Mouse (Mus musculus): ENCODE measurements at regions not wholly inside any gene's neighbourhood (a gene's known extent, or its start where the extent isn't known, plus 50 kb on each side); places are given as distances from the start of the nearest gene placed in this dataset.

DNA sequence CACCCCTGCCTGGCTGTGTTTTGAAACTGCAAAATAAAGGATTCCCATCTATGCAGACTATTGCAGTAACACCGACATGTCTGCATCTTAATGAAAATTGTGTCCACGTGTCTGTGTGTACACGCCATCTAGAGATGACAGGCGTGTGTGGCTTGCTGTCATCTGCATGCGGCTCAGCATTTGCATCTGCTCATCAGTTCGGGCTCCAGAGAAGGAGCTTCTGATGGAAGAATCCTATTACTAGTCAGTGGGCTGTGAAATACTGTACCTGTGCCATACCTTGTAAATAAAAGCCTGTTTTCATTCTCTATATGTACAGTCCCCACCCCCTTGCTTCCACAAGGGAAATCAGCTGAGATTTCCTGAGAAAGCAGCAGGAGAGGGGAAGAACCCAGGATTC, 92.7 kb upstream of the Kirrel3 start:
- Histone ChIP-seq H3K9me3 (replicated peaks; ENCODE audit: control insufficient read depth, low read length, poor library complexity, severe bottlenecking) (no peaks in the 10 kb centered on the region), H3K4me1 (ENCODE audit: control insufficient read depth, insufficient read depth, low read length) (peaks cover 5% of the 10 kb centered on the region), H3K27me3 (ENCODE audit: control insufficient read depth, insufficient read depth, low read depth, low read length) (no peaks in the 10 kb centered on the region), H3K9ac (ENCODE audit: low read depth, low read length) (no peak overlapping the region), H3K27ac (ENCODE audit: low read length) (no peak overlapping the region; the same call in 1 of the 2 replicates), H3K36me3 (ENCODE audit: control insufficient read depth, insufficient read depth, low read length) (no peaks in the 10 kb centered on the region), H3K4me3 (ENCODE audit: low read depth, low read length) (no peak overlapping the region), H3K4me2 (ENCODE audit: low read length) (no peak overlapping the region)
- 56% methylated on average over 6 of the region's 6 CpGs for WGBS
- peak; percentile 19; the same call in 1 of the 2 replicates for ATAC-seq

DNA sequence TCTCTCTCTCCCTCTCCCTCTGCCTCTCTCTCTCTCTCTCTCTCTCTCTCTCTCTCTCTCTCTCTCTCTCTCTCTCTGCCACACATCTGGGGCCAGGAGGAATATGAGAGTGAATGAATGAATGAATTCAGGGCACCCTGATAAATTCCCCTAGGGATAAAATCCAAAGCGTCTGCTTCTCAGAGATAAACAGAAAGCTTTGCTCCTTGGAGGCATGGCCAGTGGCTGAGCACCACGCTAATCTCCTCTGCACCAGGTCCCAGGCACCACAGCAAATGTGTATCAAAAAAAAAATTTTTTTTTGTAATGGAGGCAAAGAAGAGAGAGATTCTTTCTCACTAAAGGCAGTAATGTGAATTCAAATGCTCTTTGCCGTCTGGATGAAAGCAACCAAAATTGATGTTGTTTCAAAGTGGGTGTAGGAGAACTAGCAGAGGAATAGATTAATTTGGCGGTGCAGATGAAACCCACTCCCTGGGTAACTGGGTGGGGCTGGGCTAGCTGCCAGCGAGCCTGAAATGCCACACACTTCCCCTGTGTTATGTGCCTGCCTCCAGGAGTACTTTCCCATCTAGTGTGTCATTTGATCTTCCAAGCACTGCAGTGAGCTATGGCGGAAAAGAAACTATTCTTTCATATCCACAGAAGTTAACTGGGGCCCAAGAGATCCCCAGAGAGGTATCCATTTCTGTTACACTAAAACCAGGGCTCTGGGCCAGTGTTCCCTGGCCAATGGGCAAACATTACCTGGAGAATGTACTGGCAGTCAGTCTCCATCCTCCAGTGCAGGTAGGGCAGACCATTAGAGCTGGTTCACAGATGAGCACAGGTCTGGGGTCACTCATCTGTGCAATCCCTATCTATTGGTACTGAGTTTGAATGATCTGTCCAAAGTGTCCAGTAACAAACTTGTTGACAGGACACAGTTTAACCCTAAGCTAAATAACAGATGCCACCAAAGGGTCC, 89.6 kb upstream of the Kirrel3 start:
- Histone ChIP-seq H3K4me3 (ENCODE audit: low read depth, low read length) (no peak overlapping the region), H3K9me3 (replicated peaks; ENCODE audit: control insufficient read depth, low read length, poor library complexity, severe bottlenecking) (no peaks in the 10 kb centered on the region), H3K9ac (ENCODE audit: low read depth, low read length) (no peak overlapping the region), H3K4me2 (ENCODE audit: low read length) (no peak overlapping the region), H3K4me1 (ENCODE audit: control insufficient read depth, insufficient read depth, low read length) (peaks cover 5% of the 10 kb centered on the region), H3K36me3 (ENCODE audit: control insufficient read depth, insufficient read depth, low read length) (no peaks in the 10 kb centered on the region), H3K27me3 (ENCODE audit: control insufficient read depth, insufficient read depth, low read depth, low read length) (no peaks in the 10 kb centered on the region), H3K27ac (ENCODE audit: low read length) (peak overlapping the region; percentile 61)
- peak; percentile 76 for ATAC-seq
- 28% methylated on average over 6 of the region's 6 CpGs for WGBS

DNA sequence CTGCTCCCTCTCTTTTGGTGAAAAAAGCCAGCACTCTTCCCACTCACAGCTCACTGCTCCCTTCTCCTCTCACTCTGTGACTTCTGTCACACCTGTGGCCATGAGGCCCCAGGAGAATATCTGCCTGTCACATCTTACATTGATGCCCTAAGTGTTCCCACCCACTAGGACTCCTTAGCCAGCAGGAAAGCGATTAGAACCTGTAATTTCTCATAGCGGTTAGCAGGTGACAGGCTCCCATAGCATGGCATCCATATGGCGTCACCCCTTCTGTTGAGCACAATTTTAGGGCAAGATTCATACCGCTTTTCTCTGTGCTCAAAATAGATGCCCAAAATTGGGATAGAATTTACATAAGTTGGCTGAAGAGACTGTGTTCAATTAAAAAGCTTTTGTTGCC, 74.0 kb upstream of the Kirrel3 start:
- Histone ChIP-seq H3K4me2 (ENCODE audit: low read length) (no peak overlapping the region), H3K27me3 (ENCODE audit: control insufficient read depth, insufficient read depth, low read depth, low read length) (no peaks in the 10 kb centered on the region), H3K9ac (ENCODE audit: low read depth, low read length) (no peak overlapping the region), H3K4me1 (ENCODE audit: control insufficient read depth, insufficient read depth, low read length) (no peaks in the 10 kb centered on the region), H3K36me3 (ENCODE audit: control insufficient read depth, insufficient read depth, low read length) (no peaks in the 10 kb centered on the region), H3K4me3 (ENCODE audit: low read depth, low read length) (no peak overlapping the region), H3K27ac (ENCODE audit: low read length) (no peak overlapping the region), H3K9me3 (replicated peaks; ENCODE audit: control insufficient read depth, low read length, poor library complexity, severe bottlenecking) (no peaks in the 10 kb centered on the region)
- ATAC-seq, result no peak
- 89% methylated on average over 4 of the region's 4 CpGs for WGBS

DNA sequence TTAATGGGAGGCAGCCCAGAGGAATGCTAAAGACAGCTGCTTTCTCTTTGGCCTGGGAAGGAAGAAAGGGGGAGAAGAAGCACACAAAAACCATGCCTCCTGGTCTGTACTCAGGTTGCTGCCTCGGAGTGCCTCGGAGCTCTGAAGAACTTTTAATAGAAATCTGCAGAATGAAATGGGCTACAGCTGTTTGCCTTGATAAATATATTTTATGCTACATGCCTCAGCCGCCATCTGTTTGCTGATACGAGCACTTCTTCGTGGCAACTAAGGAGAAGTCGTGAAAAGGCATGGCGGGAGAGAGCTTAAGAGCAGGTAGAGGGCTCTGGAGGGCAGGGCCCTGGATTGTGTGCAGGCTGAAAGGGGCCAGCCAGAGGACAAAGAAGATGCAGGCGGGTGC, 69.5 kb upstream of the Kirrel3 start:
- Histone ChIP-seq H3K9me3 (replicated peaks; ENCODE audit: control insufficient read depth, low read length, poor library complexity, severe bottlenecking) (no peaks in the 10 kb centered on the region), H3K4me3 (ENCODE audit: low read depth, low read length) (no peak overlapping the region), H3K9ac (ENCODE audit: low read depth, low read length) (no peak overlapping the region), H3K27me3 (ENCODE audit: control insufficient read depth, insufficient read depth, low read depth, low read length) (no peaks in the 10 kb centered on the region), H3K27ac (ENCODE audit: low read length) (no peak overlapping the region), H3K36me3 (ENCODE audit: control insufficient read depth, insufficient read depth, low read length) (no peaks in the 10 kb centered on the region), H3K4me1 (ENCODE audit: control insufficient read depth, insufficient read depth, low read length) (peaks cover 2% of the 10 kb centered on the region; the same call in 1 of the 2 replicates), H3K4me2 (ENCODE audit: low read length) (no peak overlapping the region)
- no peak for ATAC-seq
- WGBS, result 81% methylated on average over 8 of the region's 8 CpGs

DNA sequence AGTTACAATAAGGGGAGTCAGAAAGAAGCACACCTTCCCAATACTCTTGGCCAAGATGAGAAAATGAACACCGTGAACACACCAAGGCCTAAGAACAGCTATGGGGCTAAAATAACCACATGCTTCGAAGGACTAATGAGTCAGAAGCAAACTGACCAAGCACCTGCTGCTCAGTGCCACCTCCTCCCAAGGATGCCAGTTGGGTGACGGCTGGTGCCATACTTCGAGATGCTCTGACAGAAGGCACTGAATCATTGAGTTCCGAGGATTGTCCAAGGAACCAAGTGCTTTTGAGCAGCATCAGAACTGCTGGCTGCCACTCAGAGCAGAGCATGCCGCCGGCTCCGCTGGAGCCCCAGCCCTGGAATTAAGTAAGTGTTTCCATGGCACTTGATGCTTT, 67.6 kb upstream of the Kirrel3 start:
- 87% methylated on average over 8 of the region's 8 CpGs for WGBS
- Histone ChIP-seq H3K36me3 (ENCODE audit: control insufficient read depth, insufficient read depth, low read length) (no peaks in the 10 kb centered on the region), H3K4me1 (ENCODE audit: control insufficient read depth, insufficient read depth, low read length) (peaks cover 2% of the 10 kb centered on the region; the same call in 1 of the 2 replicates), H3K27me3 (ENCODE audit: control insufficient read depth, insufficient read depth, low read depth, low read length) (no peaks in the 10 kb centered on the region), H3K4me2 (ENCODE audit: low read length) (no peak overlapping the region), H3K27ac (ENCODE audit: low read length) (no peak overlapping the region), H3K9ac (ENCODE audit: low read depth, low read length) (no peak overlapping the region), H3K9me3 (replicated peaks; ENCODE audit: control insufficient read depth, low read length, poor library complexity, severe bottlenecking) (no peaks in the 10 kb centered on the region), H3K4me3 (ENCODE audit: low read depth, low read length) (no peak overlapping the region)
- no peak for ATAC-seq

DNA sequence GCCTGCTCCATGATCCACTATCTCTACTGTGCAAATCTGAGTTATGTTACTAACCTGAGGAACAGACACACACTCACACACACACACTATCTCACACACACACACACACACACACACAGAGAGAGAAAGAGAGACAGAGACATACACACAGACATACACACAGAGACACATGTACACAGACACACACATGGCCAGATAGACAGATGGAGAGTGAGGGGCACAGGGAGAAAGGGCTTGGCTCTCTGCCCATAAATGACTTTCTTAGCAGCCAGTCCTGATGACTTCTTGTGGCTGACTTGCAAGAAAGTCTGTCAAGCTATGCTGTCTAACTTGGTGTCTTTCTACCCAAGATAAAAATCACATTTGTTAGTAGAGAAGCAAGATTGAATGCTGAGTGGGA, 63.7 kb upstream of the Kirrel3 start:
- Histone ChIP-seq H3K9ac (ENCODE audit: low read depth, low read length) (no peak overlapping the region), H3K4me3 (ENCODE audit: low read depth, low read length) (no peak overlapping the region), H3K27me3 (ENCODE audit: control insufficient read depth, insufficient read depth, low read depth, low read length) (no peaks in the 10 kb centered on the region), H3K4me1 (ENCODE audit: control insufficient read depth, insufficient read depth, low read length) (peaks cover 2% of the 10 kb centered on the region; the same call in 1 of the 2 replicates), H3K9me3 (replicated peaks; ENCODE audit: control insufficient read depth, low read length, poor library complexity, severe bottlenecking) (no peaks in the 10 kb centered on the region), H3K4me2 (ENCODE audit: low read length) (no peak overlapping the region), H3K36me3 (ENCODE audit: control insufficient read depth, insufficient read depth, low read length) (no peaks in the 10 kb centered on the region), H3K27ac (ENCODE audit: low read length) (no peak overlapping the region)
- ATAC-seq, result peak; percentile 48; the same call in 1 of the 2 replicates

DNA sequence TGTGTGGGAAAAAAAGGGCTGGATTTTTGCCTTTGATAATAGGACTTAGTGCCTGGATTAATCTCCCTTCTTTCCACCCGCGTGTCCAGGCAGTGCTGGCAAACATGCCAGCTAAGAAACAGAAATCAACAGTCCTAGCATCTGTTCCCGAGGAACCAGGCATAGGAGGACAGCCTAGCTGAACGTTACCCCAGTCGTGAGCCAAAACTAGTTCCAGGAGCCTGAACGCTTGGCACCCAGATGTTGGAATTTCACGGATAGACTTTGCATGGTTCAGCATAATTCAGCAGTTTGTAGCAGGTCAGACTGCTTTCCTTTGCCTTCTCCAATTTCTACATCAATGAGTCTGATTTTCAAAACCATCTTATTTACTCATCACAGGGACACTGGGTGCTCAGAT, 62.6 kb upstream of the Kirrel3 start:
- H3K4me3 ChIP-seq (ENCODE audit: low read depth, low read length), result no peak overlapping the region
- H3K4me1 ChIP-seq (ENCODE audit: control insufficient read depth, insufficient read depth, low read length), result peaks cover 2% of the 10 kb centered on the region; the same call in 1 of the 2 replicates
- H3K27ac ChIP-seq (ENCODE audit: low read length), result no peak overlapping the region
- H3K27me3 ChIP-seq (ENCODE audit: control insufficient read depth, insufficient read depth, low read depth, low read length), result no peaks in the 10 kb centered on the region
- no peak overlapping the region for H3K9ac ChIP-seq (ENCODE audit: low read depth, low read length)
- H3K4me2 ChIP-seq (ENCODE audit: low read length), result no peak overlapping the region
- 54% methylated on average over 7 of the region's 7 CpGs for WGBS
- no peak for ATAC-seq
- no peaks in the 10 kb centered on the region for H3K36me3 ChIP-seq (ENCODE audit: control insufficient read depth, insufficient read depth, low read length)
- no peaks in the 10 kb centered on the region for H3K9me3 ChIP-seq (replicated peaks; ENCODE audit: control insufficient read depth, low read length, poor library complexity, severe bottlenecking)

DNA sequence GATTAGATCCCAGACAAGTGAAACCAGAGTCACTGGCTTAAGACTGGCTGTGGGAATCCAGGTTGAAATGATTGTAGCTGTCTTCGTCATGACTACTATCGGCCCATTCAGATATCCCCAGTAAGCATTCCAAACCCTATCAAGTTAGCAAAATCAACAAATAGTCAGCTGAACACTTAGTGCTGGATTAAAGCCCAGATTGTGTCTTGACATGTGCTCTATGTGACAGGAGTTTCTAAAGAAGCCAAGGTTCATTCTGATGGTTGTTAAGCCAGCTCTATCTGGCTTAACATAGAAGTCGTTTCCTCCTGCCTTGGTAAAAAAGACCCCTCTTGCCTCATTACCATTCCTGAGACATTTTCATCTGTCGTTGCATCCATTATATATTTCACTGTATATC, 59.1 kb upstream of the Kirrel3 start:
- H3K9me3 ChIP-seq (replicated peaks; ENCODE audit: control insufficient read depth, low read length, poor library complexity, severe bottlenecking), result no peaks in the 10 kb centered on the region
- no peak overlapping the region for H3K27ac ChIP-seq (ENCODE audit: low read length)
- WGBS, result 64% methylated on average over 4 of the region's 4 CpGs
- H3K9ac ChIP-seq (ENCODE audit: low read depth, low read length), result no peak overlapping the region
- H3K4me1 ChIP-seq (ENCODE audit: control insufficient read depth, insufficient read depth, low read length), result no peaks in the 10 kb centered on the region
- no peaks in the 10 kb centered on the region for H3K27me3 ChIP-seq (ENCODE audit: control insufficient read depth, insufficient read depth, low read depth, low read length)
- no peak overlapping the region for H3K4me3 ChIP-seq (ENCODE audit: low read depth, low read length)
- ATAC-seq, result no peak
- no peak overlapping the region for H3K4me2 ChIP-seq (ENCODE audit: low read length)
- no peaks in the 10 kb centered on the region for H3K36me3 ChIP-seq (ENCODE audit: control insufficient read depth, insufficient read depth, low read length)

DNA sequence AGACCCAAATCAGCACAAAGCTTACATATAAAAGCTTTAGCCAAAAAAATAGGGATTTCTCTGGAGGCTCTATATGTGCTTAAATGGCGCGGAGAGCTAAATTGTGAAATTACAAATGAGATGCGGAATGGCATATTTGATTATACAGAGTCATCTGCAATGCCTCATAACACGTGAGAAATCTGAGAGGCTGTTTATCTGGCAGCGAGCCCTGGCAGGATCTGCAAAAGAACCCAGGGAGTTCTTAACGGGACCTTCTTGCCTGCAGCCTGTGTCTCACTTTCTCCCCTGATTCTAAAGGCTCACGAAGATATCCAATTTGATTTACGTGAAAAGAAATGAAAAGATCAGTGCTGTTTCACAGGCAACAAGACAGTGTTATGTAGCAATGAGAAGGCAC, 58.0 kb upstream of the Kirrel3 start:
- Histone ChIP-seq H3K4me1 (ENCODE audit: control insufficient read depth, insufficient read depth, low read length) (no peaks in the 10 kb centered on the region), H3K4me2 (ENCODE audit: low read length) (no peak overlapping the region), H3K9ac (ENCODE audit: low read depth, low read length) (no peak overlapping the region), H3K27ac (ENCODE audit: low read length) (no peak overlapping the region), H3K36me3 (ENCODE audit: control insufficient read depth, insufficient read depth, low read length) (no peaks in the 10 kb centered on the region), H3K9me3 (replicated peaks; ENCODE audit: control insufficient read depth, low read length, poor library complexity, severe bottlenecking) (no peaks in the 10 kb centered on the region), H3K27me3 (ENCODE audit: control insufficient read depth, insufficient read depth, low read depth, low read length) (no peaks in the 10 kb centered on the region), H3K4me3 (ENCODE audit: low read depth, low read length) (no peak overlapping the region)
- ATAC-seq, result no peak
- 51% methylated on average over 8 of the region's 8 CpGs for WGBS

All from midbrain, embryonic 16.5 days (tissue).